Mouse (Mus musculus): ENCODE measurements around the gene Med26. TPM values are rescaled to one million over a fixed set of nuclear protein-coding genes. Genes with fewer than 3 reads are reported as not detected.
A peak's percentile ranks its signal among the peaks of the same experiment; 100 is the strongest.

Gene Med26
- total RNA-seq, 2 experiments from 2014 or later = 4.7 to 6.6 TPM

GRCm38 (mm10) chr8:72548644-72549313, 709 bp upstream of the Med26 start:
- ATAC-seq (ENCODE audit: poor library complexity, severe bottlenecking) = peak; percentile 62

GRCm38 (mm10) chr8:72547122-72547801, 808 bp downstream of the Med26 start:
- no peak for ATAC-seq (ENCODE audit: poor library complexity, severe bottlenecking)

- ATAC-seq (ENCODE audit: poor library complexity, severe bottlenecking) = peak; percentile 82
These were observed 8.8 kb downstream of the Med26 start for GRCm38 (mm10) chr8:72539234-72539633.

- ATAC-seq (ENCODE audit: poor library complexity, severe bottlenecking) = no peak
These were observed 13.2 kb downstream of the Med26 start for GRCm38 (mm10) chr8:72534888-72535287.

GRCm38 (mm10) chr8:72532103-72532502, 16.0 kb downstream of the Med26 start:
- ATAC-seq (ENCODE audit: poor library complexity, severe bottlenecking) = no peak

- ATAC-seq (ENCODE audit: poor library complexity, severe bottlenecking) = no peak
These were observed 26.2 kb downstream of the Med26 start for GRCm38 (mm10) chr8:72521888-72522287.

GRCm38 (mm10) chr8:72517421-72517988, 30.6 kb downstream of the Med26 start:
- ATAC-seq (ENCODE audit: poor library complexity, severe bottlenecking) = no peak

GRCm38 (mm10) chr8:72513158-72513557, 34.9 kb downstream of the Med26 start:
- no peak for ATAC-seq (ENCODE audit: poor library complexity, severe bottlenecking)

GRCm38 (mm10) chr8:72512648-72513047, 35.4 kb downstream of the Med26 start:
- no peak for ATAC-seq (ENCODE audit: poor library complexity, severe bottlenecking)

- ATAC-seq (ENCODE audit: poor library complexity, severe bottlenecking) = no peak
These were observed 40.6 kb downstream of the Med26 start for GRCm38 (mm10) chr8:72507505-72507904.

GRCm38 (mm10) chr8:72504637-72505314, 43.3 kb downstream of the Med26 start:
- no peak for ATAC-seq (ENCODE audit: poor library complexity, severe bottlenecking)

GRCm38 (mm10) chr8:72504137-72504536, 43.9 kb downstream of the Med26 start:
- no peak for ATAC-seq (ENCODE audit: poor library complexity, severe bottlenecking)

GRCm38 (mm10) chr8:72500521-72500931, 47.5 kb downstream of the Med26 start:
- ATAC-seq (ENCODE audit: poor library complexity, severe bottlenecking) = no peak

- ATAC-seq (ENCODE audit: poor library complexity, severe bottlenecking) = no peak
These were observed 48.4 kb downstream of the Med26 start for GRCm38 (mm10) chr8:72499521-72500284.

GRCm38 (mm10) chr8:72498527-72498926, 49.5 kb downstream of the Med26 start:
- ATAC-seq (ENCODE audit: poor library complexity, severe bottlenecking) = no peak

GRCm38 (mm10) chr8:72497911-72498310, 50.2 kb downstream of the Med26 start:
- ATAC-seq (ENCODE audit: poor library complexity, severe bottlenecking) = no peak

GRCm38 (mm10) chr8:72496217-72496616, 51.9 kb downstream of the Med26 start:
- ATAC-seq (ENCODE audit: poor library complexity, severe bottlenecking) = no peak

- ATAC-seq (ENCODE audit: poor library complexity, severe bottlenecking) = no peak
These were observed 52.5 kb downstream of the Med26 start for GRCm38 (mm10) chr8:72495411-72496111.

- no peak for ATAC-seq (ENCODE audit: poor library complexity, severe bottlenecking)
These were observed 54.7 kb downstream of the Med26 start for GRCm38 (mm10) chr8:72493381-72493780.

GRCm38 (mm10) chr8:72492622-72493081, 55.4 kb downstream of the Med26 start:
- ATAC-seq (ENCODE audit: poor library complexity, severe bottlenecking) = peak; percentile 89

All from megakaryocyte, adult 5-6 weeks (primary cell).